Mouse (Mus musculus): Measurements from ENCODE around the gene Dppa3. TPM values are rescaled to one million over a fixed set of nuclear protein-coding genes. Genes with fewer than 3 reads are reported as not detected.

The Dppa3 gene
- polyA plus RNA-seq, 1 experiment from 2014 or later: not detected

DNA sequence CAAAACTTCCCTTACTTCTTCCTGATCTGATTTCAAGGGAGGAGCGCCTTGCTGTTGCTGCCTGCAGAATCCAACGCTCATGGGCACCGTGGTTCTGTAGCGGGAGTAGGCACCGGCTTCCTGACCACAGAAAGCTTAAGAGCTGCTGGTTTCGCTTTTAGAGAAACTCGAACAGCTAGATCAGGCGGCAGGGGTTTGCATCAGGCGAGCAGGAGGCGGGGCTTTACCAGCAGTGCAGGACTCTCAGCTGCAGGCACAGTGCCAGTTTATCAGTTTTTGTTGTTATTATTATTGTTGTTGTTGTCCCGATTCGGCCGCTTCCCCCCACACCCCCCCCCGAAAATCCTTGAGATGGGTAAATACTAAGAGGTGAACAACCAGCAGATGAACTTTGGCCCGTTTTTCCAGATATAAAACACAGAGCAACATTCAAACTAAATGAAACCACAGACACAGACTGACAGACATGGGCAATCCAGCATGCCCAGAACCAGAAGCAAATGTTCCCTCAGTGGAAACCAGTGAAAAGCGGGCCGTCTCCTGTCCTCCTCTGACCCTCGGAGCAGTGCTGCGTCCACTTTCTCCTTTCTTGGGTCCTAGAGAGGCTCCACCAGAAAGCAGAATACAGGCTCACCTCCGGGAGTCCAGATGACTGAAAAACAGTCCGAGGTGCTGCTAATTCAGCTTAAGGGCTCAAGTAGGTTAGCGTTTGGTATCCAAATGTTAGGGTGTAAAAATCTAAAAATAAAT is 23.8 kb upstream of the Dppa3 start, which contains the start of gene Apobec1:
Apobec1 (minus strand) TSS at position 203 of the 750 bp plus-strand sequence.
- H3K9me3 ChIP-seq: no peaks in the 10 kb centered on the region

DNA sequence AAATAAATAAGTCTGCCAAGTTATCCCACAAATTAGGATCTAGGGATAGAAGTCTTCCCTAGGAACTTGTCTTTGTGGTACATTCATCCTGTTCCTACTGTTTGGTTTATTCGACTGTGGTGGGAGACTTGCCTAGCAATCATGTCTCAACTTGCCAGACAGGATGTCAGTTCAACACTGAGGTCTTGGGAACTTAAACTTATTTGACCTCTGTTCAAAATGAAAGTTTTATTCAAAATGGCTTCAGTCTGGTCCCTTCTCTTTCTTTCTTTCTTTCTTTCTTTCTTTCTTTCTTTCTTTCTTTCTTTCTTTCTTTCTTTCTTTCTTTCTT is 23.3 kb upstream of the Dppa3 start:
- Histone ChIP-seq H3K27ac (no peak overlapping the region), H3K4me3 (peak overlapping the region; percentile 62), H3K4me1 (no peaks in the 10 kb centered on the region), H3K27me3 (ENCODE audit: insufficient read depth, poor library complexity, severe bottlenecking) (no peaks in the 10 kb centered on the region), H3K9me3 (no peaks in the 10 kb centered on the region), H3K36me3 (no peaks in the 10 kb centered on the region)
- WGBS: 40% methylated on average over 1 of the region's 1 CpGs
- no peak for DNase-seq (ENCODE audit: low spot score)

More for the DNA sequence above, 23.8 kb upstream of the Dppa3 start, which contains the start of gene Apobec1:
- Histone ChIP-seq H3K4me3 (peak within 1 kb of the TSS; percentile 62), H3K36me3 (no peaks in the 10 kb centered on the region), H3K4me1 (no peaks in the 10 kb centered on the region), H3K27ac (peak within 1 kb of the TSS; percentile 78), H3K27me3 (ENCODE audit: insufficient read depth, poor library complexity, severe bottlenecking) (no peaks in the 10 kb centered on the region)
- 7% methylated on average over 22 of the region's 22 CpGs for WGBS
- peak; percentile 83 for DNase-seq (ENCODE audit: low spot score)

DNA sequence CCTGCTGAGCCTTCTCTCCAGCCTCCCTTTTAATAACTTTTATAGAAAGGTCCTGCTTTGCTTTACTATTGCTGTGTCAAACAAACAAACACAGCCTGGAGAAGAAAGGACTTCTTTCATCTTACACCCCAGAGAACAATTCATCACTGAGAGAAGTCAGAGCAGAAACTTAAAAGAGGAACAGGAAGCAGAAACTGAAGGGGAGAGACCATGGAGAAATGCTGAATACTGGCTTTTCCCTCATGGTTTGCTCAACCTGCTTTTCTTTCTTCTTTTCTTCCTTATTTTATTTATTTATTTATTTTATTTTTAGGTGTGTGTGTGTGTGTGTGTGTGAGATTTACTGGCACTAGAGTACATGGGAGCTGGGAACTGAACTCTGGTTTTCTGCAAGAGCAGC is 21.9 kb upstream of the Dppa3 start:
- Histone ChIP-seq H3K36me3 (no peaks in the 10 kb centered on the region), H3K27ac (no peak overlapping the region), H3K27me3 (ENCODE audit: insufficient read depth, poor library complexity, severe bottlenecking) (no peaks in the 10 kb centered on the region), H3K4me1 (no peaks in the 10 kb centered on the region; the same call in 1 of the 2 replicates), H3K9me3 (no peaks in the 10 kb centered on the region), H3K4me3 (no peak overlapping the region)
- DNase-seq (ENCODE audit: low spot score): no peak

DNA sequence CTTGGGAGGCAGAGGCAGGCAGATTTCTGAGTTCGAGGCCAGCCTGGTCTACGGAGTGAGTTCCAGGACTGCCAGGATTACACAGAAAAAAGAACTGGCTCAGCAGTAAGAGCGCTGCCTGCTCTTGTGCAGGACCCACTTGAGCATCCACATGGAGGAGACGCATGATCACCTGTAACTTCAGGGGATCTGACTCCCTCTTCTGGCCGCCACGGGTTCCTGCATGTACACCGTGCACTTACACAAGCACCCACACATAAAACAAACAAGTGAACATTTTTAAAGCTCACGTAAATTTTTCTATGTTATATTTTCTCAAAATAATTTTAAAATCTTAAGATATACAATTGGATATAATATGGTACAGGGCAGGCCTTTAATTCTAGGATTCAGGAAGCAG is 20.7 kb upstream of the Dppa3 start:
- no peaks in the 10 kb centered on the region for H3K9me3 ChIP-seq
- H3K4me1 ChIP-seq: peaks cover 6% of the 10 kb centered on the region
- H3K27me3 ChIP-seq (ENCODE audit: insufficient read depth, poor library complexity, severe bottlenecking): no peaks in the 10 kb centered on the region
- no peak for DNase-seq (ENCODE audit: low spot score)
- no peak overlapping the region for H3K27ac ChIP-seq
- no peaks in the 10 kb centered on the region for H3K36me3 ChIP-seq
- 86% methylated on average over 8 of the region's 8 CpGs for WGBS
- H3K4me3 ChIP-seq: no peak overlapping the region

DNA sequence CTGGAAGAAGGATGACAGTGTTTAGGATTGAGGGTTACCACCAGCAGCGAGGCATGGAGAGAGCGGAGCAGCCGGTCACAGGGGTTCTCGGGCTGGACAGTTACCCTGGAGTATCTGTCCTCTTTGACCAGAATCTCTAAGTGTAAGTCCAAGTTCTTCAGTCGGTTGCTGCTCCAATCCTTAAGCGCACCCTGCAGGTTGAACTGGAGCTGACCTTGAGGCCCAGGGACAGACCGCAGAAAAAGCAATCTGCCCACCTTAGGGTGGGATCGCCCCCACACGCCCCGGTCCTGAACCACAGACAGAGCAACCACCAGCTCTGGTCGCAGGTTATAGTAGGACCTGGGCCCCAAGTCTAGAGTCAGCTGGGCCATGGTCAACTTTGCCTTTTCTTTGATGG is 19.5 kb upstream of the Dppa3 start:
- Histone ChIP-seq H3K27me3 (ENCODE audit: insufficient read depth, poor library complexity, severe bottlenecking) (no peaks in the 10 kb centered on the region), H3K27ac (no peak overlapping the region), H3K4me1 (peaks cover 6% of the 10 kb centered on the region), H3K36me3 (no peaks in the 10 kb centered on the region), H3K9me3 (no peaks in the 10 kb centered on the region), H3K4me3 (no peak overlapping the region)
- WGBS: 89% methylated on average over 11 of the region's 11 CpGs
- DNase-seq (ENCODE audit: low spot score): no peak

DNA sequence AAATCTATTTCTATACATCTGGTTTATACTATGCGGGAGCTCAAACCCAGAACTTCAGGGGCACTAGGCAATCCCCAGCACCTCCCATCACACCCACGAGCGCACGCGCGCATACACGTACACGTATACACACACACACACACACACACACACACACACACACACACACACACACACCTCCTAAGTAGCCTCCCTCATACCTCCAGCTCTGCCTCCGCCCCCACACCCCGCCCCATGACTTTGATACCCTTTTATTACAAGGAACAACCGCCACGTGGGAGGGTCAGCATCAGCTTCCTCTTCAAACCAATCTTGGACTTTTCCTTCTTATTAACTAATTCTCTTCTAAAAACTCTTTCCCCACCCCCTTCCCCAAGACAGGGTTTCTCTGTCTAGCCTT is 18.5 kb upstream of the Dppa3 start:
- WGBS: 89% methylated on average over 12 of the region's 12 CpGs
- Histone ChIP-seq H3K4me3 (no peak overlapping the region), H3K27me3 (ENCODE audit: insufficient read depth, poor library complexity, severe bottlenecking) (no peaks in the 10 kb centered on the region), H3K4me1 (peaks cover 6% of the 10 kb centered on the region), H3K36me3 (no peaks in the 10 kb centered on the region), H3K9me3 (no peaks in the 10 kb centered on the region), H3K27ac (no peak overlapping the region)
- no peak for DNase-seq (ENCODE audit: low spot score)

DNA sequence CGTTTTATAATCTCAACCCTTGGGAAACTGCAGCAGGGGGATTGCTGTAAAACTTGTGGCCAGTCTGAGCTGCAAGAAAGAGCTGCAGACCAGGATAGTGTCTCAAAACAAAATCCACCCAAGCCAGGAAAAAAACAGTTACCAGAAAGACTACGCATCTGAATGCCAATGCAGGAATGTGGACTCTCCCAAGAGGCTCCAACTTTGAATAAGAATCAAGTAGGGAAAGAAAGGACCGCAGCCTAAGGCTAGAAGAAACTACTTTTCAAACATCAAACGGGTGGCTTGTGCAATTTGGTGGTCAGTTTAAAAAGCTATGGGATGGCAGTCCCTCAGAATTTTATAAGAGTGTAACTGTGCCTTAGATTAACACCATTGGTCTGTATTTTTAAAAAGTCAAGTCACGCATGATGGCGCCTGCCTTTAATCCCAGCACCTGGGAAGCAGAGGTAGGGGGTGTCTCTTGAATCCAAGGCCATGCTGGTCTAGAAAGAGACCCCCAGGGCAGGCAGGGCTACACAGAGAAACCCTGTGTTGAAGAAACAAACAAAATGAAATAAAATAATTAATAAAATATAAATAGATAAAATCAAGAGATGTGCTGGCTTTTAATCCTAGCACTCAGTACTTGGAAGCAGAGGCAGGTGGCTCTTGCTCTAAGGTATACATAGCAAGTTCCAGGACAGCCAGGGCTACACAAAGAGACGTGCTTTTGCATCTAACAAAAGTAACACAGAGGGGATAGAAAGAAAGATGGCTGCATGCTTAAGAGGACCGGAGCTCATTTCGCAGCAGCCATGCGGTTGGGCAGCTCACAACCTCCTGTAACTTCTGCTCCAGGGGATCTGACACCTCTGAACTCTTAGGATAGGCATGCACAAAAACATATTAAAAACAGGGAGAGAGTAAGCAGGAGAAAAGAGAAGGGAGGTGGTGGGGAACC is 17.5 kb upstream of the Dppa3 start:
- Histone ChIP-seq H3K27me3 (ENCODE audit: insufficient read depth, poor library complexity, severe bottlenecking) (no peaks in the 10 kb centered on the region), H3K36me3 (no peaks in the 10 kb centered on the region), H3K4me3 (no peak overlapping the region), H3K9me3 (no peaks in the 10 kb centered on the region), H3K4me1 (peaks cover 6% of the 10 kb centered on the region), H3K27ac (no peak overlapping the region)
- WGBS: 72% methylated on average over 10 of the region's 10 CpGs
- no peak for DNase-seq (ENCODE audit: low spot score)

DNA sequence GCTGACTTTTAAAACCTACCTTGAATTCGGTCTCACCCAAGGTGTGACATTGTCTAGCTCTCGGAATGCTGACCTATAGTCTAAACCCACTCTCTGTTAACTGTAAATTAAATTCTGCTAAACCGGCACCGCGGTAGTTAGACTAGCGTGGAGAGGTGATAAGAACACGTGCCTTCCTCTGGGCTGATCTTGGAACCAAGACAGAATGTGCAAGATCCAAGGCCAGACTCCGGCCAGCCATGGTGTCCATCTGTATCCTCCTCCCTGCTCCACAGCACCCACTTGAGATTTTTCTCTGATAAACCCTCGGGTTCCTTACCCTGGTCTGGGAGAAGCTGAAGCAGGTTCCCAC is 16.9 kb upstream of the Dppa3 start:
- WGBS: 30% methylated on average over 9 of the region's 9 CpGs
- no peaks in the 10 kb centered on the region for H3K27me3 ChIP-seq (ENCODE audit: insufficient read depth, poor library complexity, severe bottlenecking)
- peaks cover 6% of the 10 kb centered on the region for H3K4me1 ChIP-seq
- H3K36me3 ChIP-seq: no peaks in the 10 kb centered on the region
- H3K9me3 ChIP-seq: no peaks in the 10 kb centered on the region
- no peak overlapping the region for H3K27ac ChIP-seq
- H3K4me3 ChIP-seq: peak overlapping the region; percentile 16
- DNase-seq (ENCODE audit: low spot score): no peak

DNA sequence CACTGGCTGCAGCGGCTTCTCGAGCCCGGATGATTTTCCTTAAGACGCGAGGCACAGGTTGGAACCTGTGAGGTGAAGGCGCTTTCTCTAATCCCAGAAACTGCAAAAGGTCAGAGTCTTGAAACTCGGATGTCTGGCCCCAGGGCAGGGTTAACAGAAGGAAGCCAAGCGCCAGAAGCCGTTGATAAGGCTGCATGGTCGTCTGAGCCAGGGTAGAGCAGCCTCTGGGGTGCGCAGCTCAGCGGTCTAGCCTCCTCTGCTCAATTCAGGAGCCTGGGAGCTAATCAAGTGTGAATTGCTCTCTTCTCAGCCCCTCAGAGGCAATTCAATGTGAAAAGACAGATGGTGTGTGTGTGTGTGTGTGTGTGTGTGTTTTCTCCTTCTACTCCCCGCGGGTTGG is 16.4 kb upstream of the Dppa3 start, which contains the start of gene Gdf3:
Gdf3 (minus strand) TSS at position 317 of the 400 bp plus-strand sequence.
- 13% methylated on average over 14 of the region's 14 CpGs for WGBS

DNA sequence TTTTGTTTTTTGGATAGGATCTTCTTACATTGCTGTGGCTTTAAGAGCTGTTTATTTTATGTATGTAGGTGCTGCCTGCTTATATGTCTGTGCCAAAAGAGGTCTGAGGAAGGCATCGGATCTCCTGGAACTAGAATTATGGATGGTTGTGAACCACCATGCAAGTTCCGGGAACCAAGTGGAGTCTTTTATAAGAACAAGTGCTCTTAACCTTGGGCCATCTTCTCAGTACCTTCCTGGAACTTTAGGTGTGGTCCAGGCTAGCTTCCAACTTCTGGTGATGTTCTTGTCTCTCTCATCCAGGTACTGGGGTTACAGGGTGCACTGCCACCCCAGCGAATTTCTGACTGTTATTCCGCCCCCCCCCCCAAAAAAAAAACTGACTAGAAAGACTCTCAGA is 13.8 kb upstream of the Dppa3 start:
- Histone ChIP-seq H3K36me3 (no peaks in the 10 kb centered on the region), H3K9me3 (no peaks in the 10 kb centered on the region), H3K27me3 (ENCODE audit: insufficient read depth, poor library complexity, severe bottlenecking) (no peaks in the 10 kb centered on the region), H3K4me1 (peaks cover 6% of the 10 kb centered on the region), H3K27ac (no peak overlapping the region), H3K4me3 (no peak overlapping the region)
- DNase-seq (ENCODE audit: low spot score): no peak
- WGBS: 75% methylated on average over 4 of the region's 4 CpGs

More for the DNA sequence above, 16.4 kb upstream of the Dppa3 start, which contains the start of gene Gdf3:
- peak within 1 kb of the TSS; percentile 16 for H3K4me3 ChIP-seq
- H3K9me3 ChIP-seq: no peaks in the 10 kb centered on the region
- DNase-seq (ENCODE audit: low spot score): no peak
- no peaks in the 10 kb centered on the region for H3K27me3 ChIP-seq (ENCODE audit: insufficient read depth, poor library complexity, severe bottlenecking)
- H3K4me1 ChIP-seq: peaks cover 6% of the 10 kb centered on the region
- H3K36me3 ChIP-seq: no peaks in the 10 kb centered on the region
- H3K27ac ChIP-seq: no peak within 1 kb of the TSS

DNA sequence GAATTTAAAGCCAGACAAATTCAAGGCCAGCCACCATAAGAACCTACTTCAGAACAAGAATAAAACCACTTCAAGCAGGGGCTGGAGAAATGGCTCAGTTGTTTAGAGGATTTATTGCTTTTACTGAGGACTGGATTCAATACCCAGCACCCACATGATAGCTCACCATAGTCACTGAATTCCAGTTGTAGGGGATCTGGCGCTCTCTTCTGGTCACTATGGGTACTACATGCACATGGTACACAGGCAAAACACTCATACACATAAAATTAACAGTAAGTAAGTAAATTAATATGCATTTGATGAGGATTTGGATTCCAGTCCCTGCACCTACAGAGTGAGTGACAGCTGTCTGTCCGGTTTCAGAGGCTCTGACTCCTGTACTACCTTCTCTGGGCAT is 12.2 kb upstream of the Dppa3 start:
- Histone ChIP-seq H3K9me3 (no peaks in the 10 kb centered on the region), H3K27me3 (ENCODE audit: insufficient read depth, poor library complexity, severe bottlenecking) (no peaks in the 10 kb centered on the region), H3K4me3 (no peak overlapping the region), H3K27ac (no peak overlapping the region), H3K36me3 (no peaks in the 10 kb centered on the region), H3K4me1 (peaks cover 6% of the 10 kb centered on the region)
- 46% methylated on average over 2 of the region's 2 CpGs for WGBS
- DNase-seq (ENCODE audit: low spot score): no peak

DNA sequence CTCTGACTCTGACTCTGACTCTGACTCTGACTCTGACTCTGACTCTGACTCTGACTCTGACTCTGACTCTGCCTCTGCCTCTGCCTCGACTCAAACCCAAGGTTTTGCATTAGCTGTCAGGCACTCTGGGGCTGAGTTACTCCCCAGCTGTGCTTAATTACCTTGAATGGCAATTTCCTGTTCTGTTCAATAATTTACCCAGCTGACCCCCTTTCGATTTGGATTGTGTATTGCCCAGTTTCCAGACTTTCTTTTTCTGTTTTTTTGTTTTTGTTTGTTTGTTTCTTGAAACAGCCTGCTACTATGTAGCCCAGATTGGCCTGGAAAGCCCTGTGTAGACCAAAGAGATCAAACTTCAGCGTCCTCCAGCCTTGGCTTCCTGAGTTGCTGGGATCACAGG is 10.2 kb upstream of the Dppa3 start:
- 67% methylated on average over 3 of the region's 3 CpGs for WGBS
- Histone ChIP-seq H3K9me3 (no peaks in the 10 kb centered on the region), H3K27me3 (ENCODE audit: insufficient read depth, poor library complexity, severe bottlenecking) (no peaks in the 10 kb centered on the region), H3K4me1 (no peaks in the 10 kb centered on the region), H3K27ac (no peak overlapping the region), H3K36me3 (no peaks in the 10 kb centered on the region), H3K4me3 (no peak overlapping the region)
- DNase-seq (ENCODE audit: low spot score): no peak

DNA sequence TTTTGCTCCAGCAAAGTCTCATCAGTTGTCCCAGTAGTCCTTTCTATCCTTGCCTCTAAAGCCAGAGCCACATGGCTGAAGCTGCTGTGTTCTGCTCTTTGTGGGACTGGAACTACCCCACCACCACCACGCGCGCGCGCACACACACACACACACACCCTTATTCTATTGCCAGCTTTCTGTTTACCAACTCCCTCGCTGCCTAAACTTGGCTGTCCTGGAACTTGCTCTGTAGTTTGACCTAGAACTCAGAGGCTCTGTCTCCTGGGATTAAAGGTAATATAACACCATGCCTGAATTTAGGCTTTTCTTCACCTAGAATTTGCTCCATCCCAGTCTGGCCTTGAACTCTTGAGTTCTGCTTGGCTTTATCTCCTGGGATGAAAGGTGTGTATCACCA is 5.1 kb upstream of the Dppa3 start:
- Histone ChIP-seq H3K27ac (no peak overlapping the region), H3K27me3 (ENCODE audit: insufficient read depth, poor library complexity, severe bottlenecking) (no peaks in the 10 kb centered on the region), H3K9me3 (no peaks in the 10 kb centered on the region), H3K4me3 (no peak overlapping the region), H3K4me1 (no peaks in the 10 kb centered on the region), H3K36me3 (no peaks in the 10 kb centered on the region)
- no peak for DNase-seq (ENCODE audit: low spot score)
- 89% methylated on average over 6 of the region's 6 CpGs for WGBS

Measured in heart, embryonic 10.5 days (tissue).